Comparison of ENCODE assay signal across 11 mouse cellular contexts in genomic region chr17:30714732-30715131, GRCm38 (mm10).
DNase-seq lines count a peak whose midpoint lies in the region; ATAC-seq lines count a peak whose summit lies in the region.
"Had no signal": no experiment of that assay in that cellular context is flagged by ENCODE, and none has a peak within 500 bp of the region (broad histone marks: within the 10 kb centered on the region; RNA-seq: fewer than 3 reads in every experiment).

No protein-coding gene starts in this region.

- no peak for ATAC-seq in granulocyte monocyte progenitor cell, adult 5-6 weeks (replicated peaks; ENCODE audit: poor library complexity, severe bottlenecking)

- peak; percentile 32 for DNase-seq in kidney, postnatal 10 days
- no peak for DNase-seq in kidney, adult 8-10 months
- DNase-seq in A20 (ENCODE audit: low read depth, low spot score), result peak; percentile 47
- peak; percentile 2 for DNase-seq in CD4-positive helper T cell, adult 2 months (ENCODE audit: low read depth, low spot score)
- DNase-seq in c-Kit-positive CD71-positive TER-119-negative erythroid progenitor cells, embryonic 14.5 days (ENCODE audit: low read depth), result peak; percentile 13
- no peak for DNase-seq in spleen, postnatal 14 days (ENCODE audit: low spot score in 2 of 2)
- no peak for DNase-seq in gastrocnemius, adult 18-20 months (ENCODE audit: low spot score)
- DNase-seq: adrenal gland, postnatal 25 days; gastrocnemius, postnatal 10 days; lung, postnatal 10 days had no signal

Comparison
In these comparisons a context has a peak if more than half of its experiments do, and no peak if none do; other contexts are left out.
1. DNase-seq: peak in kidney, postnatal 10 days (single experiment), A20 (single experiment), CD4-positive helper T cell, adult 2 months (single experiment) and c-Kit-positive CD71-positive TER-119-negative erythroid progenitor cells, embryonic 14.5 days (single experiment); none in kidney, adult 8-10 months (0 of 2), spleen, postnatal 14 days (0 of 2) and gastrocnemius, adult 18-20 months (single experiment).